In the genomic region with DNA sequence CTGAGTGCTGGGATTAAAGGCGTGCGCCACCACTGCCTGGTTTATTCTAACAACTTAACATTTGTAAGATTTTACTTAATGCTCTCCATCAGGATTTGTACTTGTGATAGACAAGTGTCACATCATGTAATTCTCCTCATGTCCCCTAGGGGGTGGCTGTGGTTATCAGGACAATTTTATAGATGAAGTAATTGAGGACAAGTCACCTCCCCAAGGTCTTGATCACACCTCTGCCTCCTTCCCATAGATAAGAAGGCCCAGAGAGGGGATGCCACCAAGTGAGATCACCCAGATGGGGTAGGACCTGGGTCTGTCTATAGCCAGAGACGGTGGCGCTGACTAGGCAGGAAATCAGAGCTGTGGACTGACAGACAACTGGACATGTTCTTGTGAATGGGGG, we compare ENCODE assay signal across 9 mouse cellular contexts. TPM values are rescaled to one million over a fixed set of nuclear protein-coding genes. Genes with fewer than 3 reads are reported as not detected.
A peak's percentile ranks its signal among the peaks of the same experiment; 100 is the strongest.
DNase-seq lines count a peak whose midpoint lies in the region; ATAC-seq and TF ChIP-seq lines count a peak whose summit lies in the region.
"Had no signal": no experiment of that assay in that cellular context is flagged by ENCODE, and none has a peak within 500 bp of the region (broad histone marks: within the 10 kb centered on the region; RNA-seq: fewer than 3 reads in every experiment).

No protein-coding gene starts in this region.

- no peak overlapping the region for H3K9ac ChIP-seq in liver, embryonic 14.5 days (replicated peaks)
- H3K9ac ChIP-seq in liver, embryonic 12.5 days = no peak overlapping the region

- no peak overlapping the region for H3K27ac ChIP-seq in liver, embryonic 14.5 days
- no peak overlapping the region for H3K27ac ChIP-seq in liver, embryonic 12.5 days

- no peaks in the 10 kb centered on the region for H3K36me3 ChIP-seq in liver, embryonic 14.5 days (replicated peaks; ENCODE audit: control insufficient read depth, insufficient read depth, low read depth)
- H3K36me3 ChIP-seq in liver, embryonic 12.5 days = no peaks in the 10 kb centered on the region

- no peaks in the 10 kb centered on the region for H3K9me3 ChIP-seq in liver, embryonic 14.5 days (ENCODE audit: control insufficient read depth, low read length)
- H3K9me3 ChIP-seq in liver, embryonic 12.5 days (replicated peaks) = no peaks in the 10 kb centered on the region

- no peak for TF ChIP-seq EP300 in liver, embryonic 14.5 days (IDR thresholded peaks at IDR 0.05; ENCODE audit: low read depth)

- H3K4me3 ChIP-seq in liver, embryonic 14.5 days (ENCODE audit: insufficient read depth in 1 of 2, low read depth in 2 of 2, low read length in 2 of 2) = no peak overlapping the region
- no peak overlapping the region for H3K4me3 ChIP-seq in liver, embryonic 12.5 days

- peak; percentile 62 for TF ChIP-seq CTCF in liver, embryonic 14.5 days (IDR thresholded peaks at IDR 0.05; ENCODE audit: low read depth)

- no peaks in the 10 kb centered on the region for H3K27me3 ChIP-seq in liver, embryonic 14.5 days (ENCODE audit: control insufficient read depth, insufficient read depth, low read length)
- H3K27me3 ChIP-seq in liver, embryonic 12.5 days (replicated peaks) = peaks cover 12% of the 10 kb centered on the region
- H3K27me3 ChIP-seq: Patski had no signal

- WGBS in liver, embryonic 14.5 days (ENCODE audit: insufficient replicate concordance) = 58% methylated on average over 4 of the region's 4 CpGs
- 45% methylated on average over 4 of the region's 4 CpGs for WGBS in liver, embryonic 12.5 days (ENCODE audit: insufficient replicate concordance)

- H3K4me2 ChIP-seq in liver, embryonic 14.5 days (ENCODE audit: low read depth) = no peak overlapping the region
- H3K4me2 ChIP-seq in liver, embryonic 12.5 days = no peak overlapping the region

- H3K4me1 ChIP-seq in liver, embryonic 14.5 days (replicated peaks; ENCODE audit: control insufficient read depth in 2 of 2, insufficient read depth in 2 of 2, low read length in 1 of 2) = no peaks in the 10 kb centered on the region
- H3K4me1 ChIP-seq in liver, embryonic 12.5 days = no peaks in the 10 kb centered on the region

- peak; percentile 36 for DNase-seq in embryo, embryonic 10 days (ENCODE audit: low spot score)
- DNase-seq in embryo, embryonic 9.5 days (ENCODE audit: extremely low spot score) = no peak
- DNase-seq in liver, embryonic 14.5 days (ENCODE audit: low read depth in 3 of 3, low spot score in 3 of 3) = no peak
- DNase-seq in adipocyte (ENCODE audit: low spot score) = peak; percentile 37
- DNase-seq in Muller cell, postnatal 12 days (ENCODE audit: inconsistent ontology term) = no peak
- no peak for DNase-seq in adrenal gland, postnatal 10 days

- ATAC-seq in liver, embryonic 14.5 days (ENCODE audit: insufficient read depth) = no peak
- no peak for ATAC-seq in liver, embryonic 12.5 days
- 0 out of 2 replicates have a peak, but pooled peaks have one; percentile 49 for ATAC-seq in monocyte, adult 5-6 weeks (replicated peaks; ENCODE audit: insufficient number of reproducible peaks, low FRiP score, low TSS enrichment, poor library complexity, severe bottlenecking)
- ATAC-seq: Patski had no signal

RNA-seq across cellular contexts. Expression of a gene that starts 8.8 kb away (rescaled TPM):
- 16.1 and 17.0 TPM in 2 replicates for polyA plus RNA-seq in liver, embryonic 14.5 days (2012; rRNA removed)
- 12.3 and 13.6 TPM in 2 replicates for polyA plus RNA-seq in liver, embryonic 14.5 days (2014; fragmentation: Nextera tagmentation; extraction: Ambion mirVana)
- 21.0 and 26.8 TPM in 2 replicates for polyA plus RNA-seq in liver, embryonic 12.5 days (2016; fragmentation: Nextera tagmentation; extraction: Ambion mirVana)
- total RNA-seq in monocyte, adult 5-6 weeks (2017) = 21.8 to 39.7 TPM (median 29.5 TPM) in 3 replicates
- total RNA-seq in adrenal gland, postnatal 10 days (2021) = 10 to 100 TPM; 87.8 to 88.2 TPM

RNA-seq across cellular contexts. Expression of a gene that starts 21.6 kb away (rescaled TPM):
- 7.9 and 17.5 TPM in 2 replicates for polyA plus RNA-seq in liver, embryonic 14.5 days (2012; rRNA removed)
- polyA plus RNA-seq in liver, embryonic 14.5 days (2014; fragmentation: Nextera tagmentation; extraction: Ambion mirVana) = 31.9 and 32.7 TPM in 2 replicates
- polyA plus RNA-seq in liver, embryonic 12.5 days (2016; fragmentation: Nextera tagmentation; extraction: Ambion mirVana) = 47.9 and 51.6 TPM in 2 replicates
- total RNA-seq in monocyte, adult 5-6 weeks (2017) = 8.3 to 18.0 TPM (median 11.6 TPM) in 3 replicates
- 10 to 100 TPM; 34.4 to 35.2 TPM for total RNA-seq in adrenal gland, postnatal 10 days (2021)

RNA-seq across cellular contexts. Expression of a gene that starts 29.8 kb away (rescaled TPM):
- 447 and 459 TPM in 2 replicates for polyA plus RNA-seq in liver, embryonic 14.5 days (2012; rRNA removed)
- polyA plus RNA-seq in liver, embryonic 14.5 days (2014; fragmentation: Nextera tagmentation; extraction: Ambion mirVana) = 641 and 675 TPM in 2 replicates
- polyA plus RNA-seq in liver, embryonic 12.5 days (2016; fragmentation: Nextera tagmentation; extraction: Ambion mirVana) = 644 and 660 TPM in 2 replicates
- 404 to 1,073 TPM (median 510 TPM) in 3 replicates for total RNA-seq in monocyte, adult 5-6 weeks (2017)
- 100 to 1,000 TPM; 601 to 606 TPM for total RNA-seq in adrenal gland, postnatal 10 days (2021)

RNA-seq across cellular contexts. Expression of a gene that starts 42.6 kb away (rescaled TPM):
- 9.3 and 9.7 TPM in 2 replicates for polyA plus RNA-seq in liver, embryonic 14.5 days (2012; rRNA removed)
- polyA plus RNA-seq in liver, embryonic 14.5 days (2014; fragmentation: Nextera tagmentation; extraction: Ambion mirVana) = 6.4 and 7.8 TPM in 2 replicates
- 17.1 and 17.4 TPM in 2 replicates for polyA plus RNA-seq in liver, embryonic 12.5 days (2016; fragmentation: Nextera tagmentation; extraction: Ambion mirVana)
- 1.1 to 3.5 TPM in 2 of 3 replicates, not detected in the other for total RNA-seq in monocyte, adult 5-6 weeks (2017)
- total RNA-seq in adrenal gland, postnatal 10 days (2021) = 1 to 10 TPM; 5.2 to 6.1 TPM

RNA-seq across cellular contexts. Expression of a gene that starts 56.8 kb away (rescaled TPM):
- 22.2 and 23.2 TPM in 2 replicates for polyA plus RNA-seq in liver, embryonic 14.5 days (2012; rRNA removed)
- 13.3 and 15.3 TPM in 2 replicates for polyA plus RNA-seq in liver, embryonic 14.5 days (2014; fragmentation: Nextera tagmentation; extraction: Ambion mirVana)
- polyA plus RNA-seq in liver, embryonic 12.5 days (2016; fragmentation: Nextera tagmentation; extraction: Ambion mirVana) = 34.3 and 39.3 TPM in 2 replicates
- total RNA-seq in monocyte, adult 5-6 weeks (2017) = 18.5 to 41.3 TPM (median 19.2 TPM) in 3 replicates
- 10 to 100 TPM; 11.7 to 17.1 TPM for total RNA-seq in adrenal gland, postnatal 10 days (2021)

Comparison
In these comparisons a context has a peak if more than half of its experiments do, and no peak if none do; other contexts are left out.
1. DNase-seq: peak in embryo, embryonic 10 days (single experiment) and adipocyte (single experiment); none in embryo, embryonic 9.5 days (single experiment), liver, embryonic 14.5 days (0 of 3), Muller cell, postnatal 12 days (single experiment) and adrenal gland, postnatal 10 days (single experiment).